Comparison of ENCODE assay signal across 8 mouse cellular contexts in the genomic region with DNA sequence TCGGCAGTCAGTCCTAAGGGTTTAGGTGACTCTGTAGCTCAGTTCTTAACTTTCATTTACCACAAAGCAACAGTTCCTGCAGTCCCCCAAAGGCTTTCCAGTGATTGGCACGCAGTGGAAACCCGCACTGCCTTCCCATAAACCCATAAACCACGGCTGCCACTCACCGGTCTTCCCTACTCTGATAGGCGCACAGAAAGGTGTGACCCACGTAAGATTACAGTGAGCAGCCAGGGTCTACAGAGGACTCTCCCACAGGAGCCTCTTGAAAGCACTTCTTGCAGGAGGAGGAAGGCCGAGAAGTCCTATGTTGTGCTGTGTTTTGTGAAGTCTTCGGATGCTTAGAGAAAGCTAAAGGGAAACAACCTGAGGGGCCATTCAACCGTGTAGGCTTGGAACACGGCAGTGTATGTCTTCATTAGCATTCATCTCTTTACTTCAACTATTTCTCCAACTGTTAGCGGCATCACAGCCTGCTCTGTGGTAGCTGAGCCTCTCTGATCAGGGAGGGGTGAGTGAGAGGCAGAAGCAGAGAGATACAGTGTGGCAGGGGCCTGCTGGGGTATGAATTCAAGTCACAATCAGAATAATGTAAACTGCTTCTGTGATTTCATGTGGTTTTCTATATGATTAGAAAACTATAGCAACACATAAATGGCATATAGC.
DNase-seq lines count a peak whose midpoint lies in the region; ATAC-seq lines count a peak whose summit lies in the region.

No protein-coding gene starts in this region.

- H3K36me3 ChIP-seq in embryonic facial prominence, embryonic 12.5 days = no peaks in the 10 kb centered on the region
- H3K36me3 ChIP-seq in intestine, embryonic 14.5 days (ENCODE audit: control insufficient read depth, insufficient read depth, low read length) = no peaks in the 10 kb centered on the region
- H3K36me3 ChIP-seq in limb, embryonic 12.5 days = no peaks in the 10 kb centered on the region
- H3K36me3 ChIP-seq in neural tube, embryonic 14.5 days (ENCODE audit: control insufficient read depth, insufficient read depth, low read length) = no peaks in the 10 kb centered on the region

- 22% methylated on average over 12 of the region's 12 CpGs for WGBS in embryonic facial prominence, embryonic 12.5 days
- WGBS in intestine, embryonic 14.5 days = 22% methylated on average over 12 of the region's 12 CpGs
- 22% methylated on average over 12 of the region's 12 CpGs for WGBS in limb, embryonic 12.5 days
- 10% methylated on average over 12 of the region's 12 CpGs for WGBS in neural tube, embryonic 14.5 days

- no peaks in the 10 kb centered on the region for H3K9me3 ChIP-seq in embryonic facial prominence, embryonic 12.5 days
- no peaks in the 10 kb centered on the region for H3K9me3 ChIP-seq in intestine, embryonic 14.5 days (ENCODE audit: control insufficient read depth, low read length)
- no peaks in the 10 kb centered on the region for H3K9me3 ChIP-seq in limb, embryonic 12.5 days
- no peaks in the 10 kb centered on the region for H3K9me3 ChIP-seq in neural tube, embryonic 14.5 days (ENCODE audit: control insufficient read depth, low read length)

- H3K4me3 ChIP-seq in embryonic facial prominence, embryonic 12.5 days = peak overlapping the region; percentile 44
- H3K4me3 ChIP-seq in intestine, embryonic 14.5 days (ENCODE audit: low read depth, low read length) = peak overlapping the region; percentile 38
- peak overlapping the region; percentile 50 for H3K4me3 ChIP-seq in limb, embryonic 12.5 days (replicated peaks)
- H3K4me3 ChIP-seq in neural tube, embryonic 14.5 days (ENCODE audit: low read depth, low read length) = peak overlapping the region; percentile 40

- H3K27me3 ChIP-seq in embryonic facial prominence, embryonic 12.5 days = no peaks in the 10 kb centered on the region
- H3K27me3 ChIP-seq in intestine, embryonic 14.5 days (replicated peaks; ENCODE audit: control insufficient read depth, insufficient read depth, low read length) = peaks cover 12% of the 10 kb centered on the region; the same call in 1 of the 2 replicates
- H3K27me3 ChIP-seq in limb, embryonic 12.5 days = no peaks in the 10 kb centered on the region
- H3K27me3 ChIP-seq in neural tube, embryonic 14.5 days (ENCODE audit: control insufficient read depth, insufficient read depth, low read length) = no peaks in the 10 kb centered on the region

- DNase-seq in cerebellum, postnatal 10 days = peak; percentile 49 to 51
- DNase-seq in cerebellum, adult 9-11 months = no peak
- DNase-seq in intestine, embryonic 14.5 days (ENCODE audit: low spot score) = peak; percentile 59
- DNase-seq in thymus, postnatal 14 days = no peak

- peak overlapping the region; percentile 82 for H3K4me2 ChIP-seq in embryonic facial prominence, embryonic 12.5 days (replicated peaks)
- H3K4me2 ChIP-seq in intestine, embryonic 14.5 days (ENCODE audit: low read length) = peak overlapping the region; percentile 66
- peak overlapping the region; percentile 88 for H3K4me2 ChIP-seq in limb, embryonic 12.5 days
- H3K4me2 ChIP-seq in neural tube, embryonic 14.5 days (ENCODE audit: low read depth, low read length) = peak overlapping the region; percentile 85

- no peak overlapping the region for H3K27ac ChIP-seq in embryonic facial prominence, embryonic 12.5 days
- no peak overlapping the region for H3K27ac ChIP-seq in intestine, embryonic 14.5 days (ENCODE audit: low read depth)
- peak overlapping the region; percentile 88 for H3K27ac ChIP-seq in limb, embryonic 12.5 days
- peak overlapping the region; percentile 22 for H3K27ac ChIP-seq in neural tube, embryonic 14.5 days (ENCODE audit: low read depth, low read length)

- peak; percentile 67; the same call in 1 of the 2 replicates for ATAC-seq in embryonic facial prominence, embryonic 12.5 days (ENCODE audit: insufficient number of reproducible peaks, insufficient read depth, low FRiP score, low TSS enrichment)
- peak; percentile 76 for ATAC-seq in intestine, embryonic 14.5 days (replicated peaks; ENCODE audit: low FRiP score, low TSS enrichment, low read depth)
- ATAC-seq in limb, embryonic 12.5 days (ENCODE audit: insufficient number of reproducible peaks, insufficient read depth, low FRiP score, low TSS enrichment, low read depth) = peak; percentile 85
- peak; percentile 88 for ATAC-seq in neural tube, embryonic 14.5 days (ENCODE audit: low read depth)
- no peak for ATAC-seq in activated CD4-positive, CD25-positive, alpha-beta regulatory T cell, adult 4 months

- peaks cover 2% of the 10 kb centered on the region; the same call in 1 of the 2 replicates for H3K4me1 ChIP-seq in embryonic facial prominence, embryonic 12.5 days
- 0 out of 2 replicates have a peak, but pooled peaks cover 5% of the 10 kb centered on the region for H3K4me1 ChIP-seq in intestine, embryonic 14.5 days (replicated peaks; ENCODE audit: control insufficient read depth, insufficient read depth, low read length)
- peaks cover 22% of the 10 kb centered on the region for H3K4me1 ChIP-seq in limb, embryonic 12.5 days (replicated peaks)
- peaks cover 15% of the 10 kb centered on the region; the same call in 1 of the 2 replicates for H3K4me1 ChIP-seq in neural tube, embryonic 14.5 days (ENCODE audit: control insufficient read depth, insufficient read depth, low read length)

- peak overlapping the region; percentile 60 for H3K9ac ChIP-seq in embryonic facial prominence, embryonic 12.5 days
- H3K9ac ChIP-seq in intestine, embryonic 14.5 days (ENCODE audit: low read length) = no peak overlapping the region
- peak overlapping the region; percentile 69 for H3K9ac ChIP-seq in limb, embryonic 12.5 days (replicated peaks)
- peak overlapping the region; percentile 63 for H3K9ac ChIP-seq in neural tube, embryonic 14.5 days (replicated peaks; ENCODE audit: low read depth, low read length)

Comparison
In these comparisons a context has a peak if more than half of its experiments do, and no peak if none do; other contexts are left out.
1. DNase-seq: peak in cerebellum, postnatal 10 days (2 of 2) and intestine, embryonic 14.5 days (single experiment); none in cerebellum, adult 9-11 months (single experiment) and thymus, postnatal 14 days (single experiment).
2. H3K27ac ChIP-seq: peak in limb, embryonic 12.5 days (single experiment) and neural tube, embryonic 14.5 days (single experiment); none in embryonic facial prominence, embryonic 12.5 days (single experiment) and intestine, embryonic 14.5 days (single experiment).
3. Peak in every context shown above with its lines, with median percentiles within 50 percentile points of each other: H3K4me2 ChIP-seq and H3K4me3 ChIP-seq.